Mouse (Mus musculus): ENCODE measurements around the gene Tgfb3.

DNA sequence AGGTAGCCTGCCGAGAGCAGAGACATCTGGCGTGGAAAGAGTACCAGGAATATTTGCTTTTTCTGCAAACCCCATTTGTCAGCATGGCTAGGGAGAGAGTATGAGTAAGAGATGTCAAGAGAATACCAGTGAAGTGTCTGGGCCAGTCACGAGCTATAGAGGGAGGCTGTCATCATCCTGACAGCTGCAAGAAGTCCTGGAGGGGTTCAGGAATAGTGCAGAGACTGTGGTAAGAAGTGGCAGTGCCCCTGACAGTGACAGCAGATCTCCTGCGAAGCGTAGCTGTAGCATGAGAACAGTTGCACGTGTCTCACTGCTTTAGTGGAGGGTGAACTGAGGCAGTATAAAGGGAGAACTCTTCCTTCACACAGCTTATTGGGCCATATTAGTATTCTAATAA is 57.3 kb downstream of the Tgfb3 start:
- TF ChIP-seq CHD2 (IDR thresholded peaks at IDR 0.05; ENCODE audit: low read depth, low read length) (no peak), MAFK (IDR thresholded peaks at IDR 0.05; ENCODE audit: insufficient read depth, low read depth, low read length) (no peak), ZNF384 (IDR thresholded peaks at IDR 0.05; ENCODE audit: low read depth, low read length) (no peak)
